Mouse (Mus musculus) left cerebral cortex, adult 9 months (tissue): ENCODE data around the gene H13.
"Not testable (repeated sequence)": the region's sequence is repeated elsewhere in the genome, so short reads cannot be mapped to it uniquely, and the experiment has no call there.

Experiments
- DNase-seq, 2 experiments: peaks; one replicate each; pipeline ENCODE4 v3.0.0; 2022; ENCODE audit warnings: low spot score in 2 of 2

H13 gene

DNA sequence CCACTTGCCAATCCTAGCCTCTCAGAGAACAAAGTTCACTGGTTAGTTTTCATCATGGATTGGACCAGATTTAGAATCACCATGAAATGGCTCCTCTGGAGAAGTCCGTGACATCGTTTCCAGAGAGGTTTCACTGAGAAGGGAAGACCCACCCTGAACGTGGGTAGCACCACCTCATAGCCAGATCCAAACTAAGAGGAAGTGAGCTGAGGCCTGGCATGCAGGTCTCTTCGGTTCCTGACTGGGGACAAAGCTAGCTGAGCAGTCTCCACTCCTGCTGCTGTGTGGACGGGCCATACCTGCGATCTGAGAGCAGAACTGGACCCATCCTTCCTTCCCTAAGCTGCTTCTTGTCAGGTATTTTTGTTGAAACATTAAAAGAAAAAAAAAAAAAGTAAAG, 8.1 kb upstream of the H13 start:
- no peak for DNase-seq

GRCm38 (mm10) chr2:152666191-152666590, 3.1 kb upstream of the H13 start:
- not testable (repeated sequence) for DNase-seq

GRCm38 (mm10) chr2:152669639-152670484, 601 bp downstream of the H13 start:
- DNase-seq: no peak

GRCm38 (mm10) chr2:152670983-152671641, 1.9 kb downstream of the H13 start:
- DNase-seq: peak in 1 of 2 experiments; percentile 16

- peak in 1 of 2 experiments; percentile 65 for DNase-seq
Observed at GRCm38 (mm10) chr2:152671642-152671999, 2.4 kb downstream of the H13 start.

- DNase-seq: no peak
Observed at GRCm38 (mm10) chr2:152672166-152672565, 2.9 kb downstream of the H13 start.

GRCm38 (mm10) chr2:152674148-152674547, 4.9 kb downstream of the H13 start:
- no peak for DNase-seq

GRCm38 (mm10) chr2:152675252-152675791, 6.1 kb downstream of the H13 start:
- DNase-seq: no peak

DNA sequence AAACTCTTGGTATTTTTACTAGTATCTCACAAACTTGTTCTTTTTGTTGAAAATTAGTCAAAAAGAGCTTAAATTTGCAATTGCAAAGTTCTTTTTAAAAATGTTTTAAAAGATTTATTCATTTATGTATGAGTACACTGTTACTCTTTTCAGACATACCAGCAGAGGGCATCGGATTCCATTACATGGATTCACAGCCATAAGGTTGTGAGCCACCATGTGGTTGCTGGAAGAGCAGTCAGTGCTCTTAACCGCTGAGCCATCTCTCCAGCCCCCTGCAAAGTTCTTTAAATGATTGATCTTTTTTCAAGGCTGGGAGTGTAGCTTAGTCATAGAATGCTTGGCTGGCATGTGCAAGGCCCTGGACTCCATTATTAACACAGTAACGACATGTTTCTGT, 9.0 kb downstream of the H13 start:
- no peak for DNase-seq

DNA sequence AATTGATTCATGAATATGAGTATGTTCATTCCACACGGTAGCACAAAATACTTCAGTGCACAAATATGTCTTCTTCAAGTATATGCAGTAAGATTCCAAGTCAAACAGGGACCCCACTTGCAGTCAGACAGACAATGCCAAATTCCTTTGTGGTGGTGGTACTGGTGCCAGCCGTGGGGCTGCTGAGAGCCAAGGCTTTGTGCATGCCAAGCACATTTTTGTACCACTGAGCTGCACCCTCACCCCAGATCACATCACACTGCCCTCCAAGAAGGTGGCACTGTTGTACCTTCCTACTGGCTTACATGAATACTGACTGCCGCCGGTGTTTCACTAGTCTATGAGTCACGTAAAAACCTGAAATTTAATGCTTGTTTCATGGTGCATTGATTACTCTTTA, 9.7 kb downstream of the H13 start:
- DNase-seq: no peak

GRCm38 (mm10) chr2:152679701-152680355, 10.6 kb downstream of the H13 start:
- DNase-seq: no peak

DNA sequence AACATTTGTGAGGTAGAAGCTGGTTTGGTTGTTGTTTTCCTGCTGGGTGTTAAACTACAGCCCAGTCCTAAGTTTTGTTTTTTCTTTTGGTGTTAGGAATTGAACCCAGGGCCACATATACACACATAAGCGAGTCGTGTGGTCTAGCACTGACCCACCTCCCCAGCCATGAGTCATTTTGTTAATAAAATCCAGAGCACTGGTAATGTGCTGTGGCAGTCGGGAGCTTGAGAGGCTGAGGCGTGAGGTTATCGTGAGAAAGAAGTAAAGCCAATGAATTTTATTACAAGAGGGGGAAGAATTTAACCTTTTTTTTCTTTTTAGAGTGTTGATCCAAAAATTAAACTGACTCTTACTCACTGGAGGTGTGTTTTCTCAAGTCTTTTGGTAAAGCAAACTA, 13.8 kb downstream of the H13 start:
- no peak for DNase-seq

- DNase-seq: no peak
Observed at GRCm38 (mm10) chr2:152686399-152686798, 17.1 kb downstream of the H13 start.

- peak; percentile 93 to 95 for DNase-seq
Observed at GRCm38 (mm10) chr2:152686806-152687267, 17.6 kb downstream of the H13 start, which contains the start of gene Mcts2. Gene Mcts2 (plus strand): TSS chr2:152687035.

DNA sequence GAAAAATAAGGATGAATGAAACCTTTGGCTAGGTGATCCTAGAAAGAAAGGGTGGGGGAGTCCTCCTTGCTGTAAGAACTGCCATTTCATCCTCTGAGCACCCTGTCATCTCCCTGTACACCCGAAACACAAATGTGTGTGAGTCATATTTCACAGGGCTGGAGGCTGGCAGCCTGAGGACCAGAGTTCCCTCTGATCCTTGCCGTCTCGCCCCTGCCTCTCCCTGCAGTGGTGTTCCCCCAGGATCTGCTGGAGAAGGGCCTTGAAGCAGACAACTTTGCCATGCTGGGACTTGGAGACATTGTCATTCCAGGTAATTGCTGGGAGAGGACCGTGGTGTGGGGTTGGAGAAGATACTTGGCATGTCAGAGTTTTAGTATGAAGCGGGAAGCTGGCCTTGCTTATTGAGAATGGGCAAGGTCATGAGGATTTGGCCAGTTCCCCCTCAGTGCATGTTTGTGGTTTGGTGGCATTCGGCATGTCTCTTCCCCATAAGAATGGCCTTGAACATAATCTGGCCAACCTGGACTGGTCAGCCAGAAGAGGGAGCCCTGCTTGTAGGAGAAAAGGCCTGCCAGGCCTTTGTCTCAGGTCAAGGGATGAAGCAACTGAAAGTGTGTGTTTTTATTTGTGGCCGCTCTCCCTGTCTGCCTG, 22.4 kb downstream of the H13 start:
- DNase-seq: no peak

GRCm38 (mm10) chr2:152693233-152693632, 24.0 kb downstream of the H13 start:
- DNase-seq: peak in 1 of 2 experiments; percentile 69

GRCm38 (mm10) chr2:152693735-152694134, 24.5 kb downstream of the H13 start:
- no peak for DNase-seq

DNA sequence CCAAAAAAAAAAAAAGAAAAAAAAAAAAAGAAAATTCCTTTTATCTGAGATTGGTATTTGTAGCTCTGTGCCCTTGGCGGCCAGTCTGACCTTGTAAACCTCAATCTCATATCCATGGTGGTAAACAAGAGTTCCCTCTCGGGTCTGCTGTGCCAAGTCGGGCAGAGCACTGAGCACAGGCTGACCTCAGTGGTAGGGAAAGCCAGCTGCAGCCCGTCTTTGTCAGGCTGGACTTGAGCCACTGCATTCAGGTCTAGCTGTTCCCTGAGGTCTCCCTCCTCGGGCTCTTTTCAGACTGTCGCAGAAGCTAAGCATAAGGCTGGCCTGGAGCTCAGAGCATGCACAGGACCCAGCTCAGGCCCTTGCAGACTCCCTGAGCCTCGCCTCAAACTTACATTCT, 25.4 kb downstream of the H13 start:
- DNase-seq: no peak

GRCm38 (mm10) chr2:152696016-152696415, 26.8 kb downstream of the H13 start:
- DNase-seq: no peak

- peak; percentile 75 to 95 for DNase-seq
Observed at GRCm38 (mm10) chr2:152696476-152697164, 27.4 kb downstream of the H13 start.

DNA sequence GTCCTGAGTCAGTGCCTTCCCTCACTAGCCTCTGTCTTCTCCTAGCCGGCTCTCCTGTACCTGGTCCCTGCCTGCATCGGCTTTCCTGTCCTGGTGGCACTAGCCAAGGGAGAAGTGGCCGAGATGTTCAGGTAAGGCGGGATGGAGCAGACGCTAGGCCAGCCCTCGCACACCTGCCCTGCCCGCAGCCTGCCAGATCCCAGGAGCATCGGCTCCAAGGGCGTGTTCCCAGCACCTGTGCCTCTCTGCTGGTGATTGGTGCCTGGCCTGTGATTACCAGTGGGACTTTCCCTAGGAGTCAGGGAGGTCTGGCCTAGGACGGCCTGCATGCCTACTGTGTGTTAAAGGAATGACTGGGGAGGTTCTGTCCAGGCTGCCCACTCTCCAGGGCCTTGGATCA, 30.9 kb downstream of the H13 start:
- DNase-seq: no peak
